Mouse (Mus musculus) T-helper 17 cell (primary cell): ENCODE measurements around the gene Ceacam3.
"Not testable (repeated sequence)": the region's sequence is repeated elsewhere in the genome, so short reads cannot be mapped to it uniquely, and the experiment has no call there.

Experiments
- in situ Hi-C, 2 experiments: fragments of 300-600 bp; cut with MboI, MseI; formaldehyde crosslinking; loops; 1 replicate in 1 of 2; 2 replicates in 1 of 2; pipeline ENCODE4 v1.15.1; 2025; ENCODE audit warnings: high pct_unique_total_duplicates in 2 of 2

Gene Ceacam3

GRCm38 (mm10) chr7:17149931-17150330 lies at the start of gene Ceacam3:
Ceacam3 (plus strand) TSS chr7:17150282.
- in situ Hi-C loops, result no loop called here

- in situ Hi-C loops, result not testable (repeated sequence)
Measured at GRCm38 (mm10) chr7:17101631-17102030, 48.5 kb upstream of the Ceacam3 start.

- in situ Hi-C loops, result no loop called here
Measured at GRCm38 (mm10) chr7:17135307-17135706, 14.8 kb upstream of the Ceacam3 start.

GRCm38 (mm10) chr7:17155634-17156033 lies 5.6 kb downstream of the Ceacam3 start:
- in situ Hi-C loops, result no loop called here

GRCm38 (mm10) chr7:17156885-17157677 lies 7.0 kb downstream of the Ceacam3 start:
- in situ Hi-C loops, result no loop called here

- in situ Hi-C loops, result no loop called here
Measured at GRCm38 (mm10) chr7:17159011-17159410, 8.9 kb downstream of the Ceacam3 start.

- in situ Hi-C loops, result no loop called here
Measured at GRCm38 (mm10) chr7:17171827-17172226, 21.7 kb downstream of the Ceacam3 start.

- in situ Hi-C loops, result loop anchor here in 1 of 2 experiments (25.0 kb wide), 1 partner anchor 359 kb away; no protein-coding TSS in a partner anchor
Measured at GRCm38 (mm10) chr7:17203177-17203576, 53.1 kb downstream of the Ceacam3 start, which contains the start of gene Psg29. Psg29 (plus strand) TSS chr7:17203477.

- in situ Hi-C loops, result loop anchor here in 1 of 2 experiments (25.0 kb wide), 1 partner anchor 357 kb away; no protein-coding TSS in a partner anchor
Measured at GRCm38 (mm10) chr7:17205530-17206184, 55.6 kb downstream of the Ceacam3 start.
